Mouse (Mus musculus) midbrain, embryonic 16.5 days (tissue): ENCODE results near the gene Krtap26-1. TPM values are rescaled to one million over a fixed set of nuclear protein-coding genes. Genes with fewer than 3 reads are reported as not detected.

Experiments used
- ATAC-seq: fragments of 200-750 bp; cut with Nextera tagmentation; 2 replicates; pipeline ENCODE4 v1.8.0; 2017; ENCODE audit warnings: moderate TSS enrichment
- H3K27ac ChIP-seq: fragments of 300-500 bp; sonication (generic); 2 replicates; pipeline ENCODE4 v1.5.1; 2014; ENCODE audit warnings: mild to moderate bottlenecking, low read length, mixed read lengths
- H3K27me3 ChIP-seq: fragments of 300-500 bp; sonication (generic); 2 replicates; pipeline ENCODE4 v1.6.1; 2014; ENCODE audit warnings: low read depth, low read length, mixed read lengths; ENCODE audit not compliant: control insufficient read depth, insufficient read depth
- H3K36me3 ChIP-seq: fragments of 300-500 bp; sonication (generic); 2 replicates; pipeline ENCODE4 v1.6.1; 2014; ENCODE audit warnings: mild to moderate bottlenecking, low read length, moderate library complexity, mixed read lengths; ENCODE audit not compliant: control insufficient read depth, insufficient read depth
- H3K4me1 ChIP-seq: fragments of 300-500 bp; sonication (generic); 2 replicates; pipeline ENCODE4 v1.6.1; 2014; ENCODE audit warnings: mild to moderate bottlenecking, low read length, mixed read lengths; ENCODE audit not compliant: control insufficient read depth, insufficient read depth
- H3K4me2 ChIP-seq: fragments of 300-500 bp; sonication (generic); 2 replicates; pipeline ENCODE4 v1.6.1; 2014; ENCODE audit warnings: mild to moderate bottlenecking, low read length, mixed read lengths
- H3K4me3 ChIP-seq: fragments of 300-500 bp; sonication (generic); 2 replicates; pipeline ENCODE4 v1.5.1; 2014; ENCODE audit warnings: low read depth, mild to moderate bottlenecking, low read length, moderate library complexity, mixed read lengths
- H3K9ac ChIP-seq: fragments of 300-500 bp; sonication (generic); 2 replicates; pipeline ENCODE4 v1.6.1; 2014; ENCODE audit warnings: low read depth, low read length, mixed read lengths
- H3K9me3 ChIP-seq: fragments of 300-500 bp; sonication (generic); replicated peaks from 2 replicates; pipeline ENCODE4 v1.6.1; 2014; ENCODE audit warnings: mild to moderate bottlenecking, low read length, mixed read lengths; ENCODE audit not compliant: control insufficient read depth, poor library complexity, severe bottlenecking
- WGBS: fragments of 180-500 bp; shearing (Covaris S2); extraction: QIAGEN DNeasy Blood & Tissue Kit; methylation state at CpG from one replicate; pipeline ENCODE4 v1.1.7; 2014; 5-methylcytosine and 5-hydroxymethylcytosine counted together
- polyA plus RNA-seq: library from polyadenylated mRNA; unstranded; fragments of >200 nt; fragmentation: Nextera tagmentation; extraction: Ambion mirVana; gene quantifications from 2 replicates; pipeline ENCODE4 v1.2.1, GENCODE M21; 2015

Krtap26-1 gene
- polyA plus RNA-seq, 1 experiment from 2014 or later = not detected

GRCm38 (mm10) chr16:88599504-88600237 lies 47.9 kb downstream of the Krtap26-1 start:
- WGBS = 76% methylated on average over 16 of the region's 16 CpGs

More at GRCm38 (mm10) chr16:88599504-88600237, 47.9 kb downstream of the Krtap26-1 start:
- H3K9ac ChIP-seq = no peak overlapping the region
- H3K27ac ChIP-seq = no peak overlapping the region
- no peaks in the 10 kb centered on the region for H3K9me3 ChIP-seq
- no peaks in the 10 kb centered on the region for H3K36me3 ChIP-seq
- ATAC-seq = no peak
- H3K4me1 ChIP-seq = no peaks in the 10 kb centered on the region; the same call in 1 of the 2 replicates
- no peak overlapping the region for H3K4me3 ChIP-seq
- no peaks in the 10 kb centered on the region for H3K27me3 ChIP-seq
- no peak overlapping the region for H3K4me2 ChIP-seq

Other genes starting within 250 kb of the Krtap26-1 start
- gene Cldn17, start 140.8 kb downstream of the Krtap26-1 start, polyA plus RNA-seq = not detected in 2 replicates
- gene Cldn8, start 84.6 kb downstream of the Krtap26-1 start, polyA plus RNA-seq = not detected in 2 replicates
- not detected in 2 replicates for gene Krtap24-1, start 35.5 kb downstream of the Krtap26-1 start, polyA plus RNA-seq
- not detected in 2 replicates for gene 2310079G19Rik, start 20.1 kb downstream of the Krtap26-1 start, polyA plus RNA-seq
- not detected in 2 replicates for gene Krtap27-1, start 23.9 kb upstream of the Krtap26-1 start, polyA plus RNA-seq
- not detected in 2 replicates for gene 2310061N02Rik, start 60.2 kb upstream of the Krtap26-1 start, polyA plus RNA-seq
- gene Krtap13-1, start 81.1 kb upstream of the Krtap26-1 start, polyA plus RNA-seq = not detected in 2 replicates
- 0.21 TPM in 1 of 2 replicates, not detected in the other for gene Krtap13, start 103.8 kb upstream of the Krtap26-1 start, polyA plus RNA-seq
- not detected in 2 replicates for gene 2310034C09Rik, start 111.1 kb upstream of the Krtap26-1 start, polyA plus RNA-seq
- gene 2310057N15Rik, start 126.4 kb upstream of the Krtap26-1 start, polyA plus RNA-seq = not detected in 2 replicates
- not detected in 2 replicates for gene Gm5965, start 130.1 kb upstream of the Krtap26-1 start, polyA plus RNA-seq
- not detected in 2 replicates for gene Gm20741, start 164.4 kb upstream of the Krtap26-1 start, polyA plus RNA-seq
- gene Krtap15, start 172.4 kb upstream of the Krtap26-1 start, polyA plus RNA-seq = not detected in 2 replicates
- not detected in 2 replicates for gene Krtap14, start 178.3 kb upstream of the Krtap26-1 start, polyA plus RNA-seq
- not detected in 2 replicates for gene Krtap19-1, start 221.6 kb upstream of the Krtap26-1 start, polyA plus RNA-seq
- gene Krtap19-2, start 226.5 kb upstream of the Krtap26-1 start, polyA plus RNA-seq = not detected in 2 replicates
- gene Krtap19-3, start 230.2 kb upstream of the Krtap26-1 start, polyA plus RNA-seq = not detected in 2 replicates
- not detected in 2 replicates for gene Krtap19-4, start 237.3 kb upstream of the Krtap26-1 start, polyA plus RNA-seq
- not detected in 2 replicates for gene Krtap19-5, start 248.7 kb upstream of the Krtap26-1 start, polyA plus RNA-seq